Mouse (Mus musculus) olfactory bulb, adult 2 months (tissue): ENCODE measurements around the gene Magi2. TPM values are rescaled to one million over a fixed set of nuclear protein-coding genes. Genes with fewer than 3 reads are reported as not detected.

ENCODE experiments used
- H3K27ac ChIP-seq: fragments of 200-500 bp; 2 replicates; pipeline ENCODE4 v1.5.1; 2012; ENCODE audit warnings: low read depth, low read length; ENCODE audit not compliant: insufficient read depth
- H3K4me1 ChIP-seq: fragments of 200-500 bp; 2 replicates; pipeline ENCODE4 v1.6.1; 2012; ENCODE audit warnings: low read length; ENCODE audit not compliant: control insufficient read depth, insufficient read depth
- H3K4me3 ChIP-seq: fragments of 200-500 bp; 2 replicates; pipeline ENCODE4 v1.5.1; 2012; ENCODE audit warnings: mild to moderate bottlenecking, low read depth, low read length, moderate library complexity; ENCODE audit not compliant: insufficient read depth
- CTCF ChIP-seq: fragments of 200-500 bp; IDR thresholded peaks from 2 replicates; pipeline ENCODE4 v1.5.1; 2012; ENCODE audit warnings: low read depth, mild to moderate bottlenecking, low read length, moderate library complexity; ENCODE audit not compliant: insufficient read depth
- POLR2A ChIP-seq: fragments of 200-500 bp; IDR thresholded peaks from 2 replicates; pipeline ENCODE4 v1.6.1; 2012; ENCODE audit warnings: mild to moderate bottlenecking, low read depth, low read length, moderate library complexity; ENCODE audit not compliant: insufficient read depth
- WGBS: fragments of 180-500 bp; shearing (Covaris S2); methylation state at CpG from one replicate; pipeline ENCODE4 v1.1.7; 2018; 5-methylcytosine and 5-hydroxymethylcytosine counted together
- polyA plus RNA-seq: library from polyadenylated mRNA; stranded (reverse); fragments of >200 nt; gene quantifications from 2 replicates; pipeline ENCODE4 v1.2.4, GENCODE M21; 2012; ENCODE audit warnings: low replicate concordance; ENCODE audit not compliant: missing spikeins, insufficient read depth, insufficient read length

Gene Magi2
- polyA plus RNA-seq, 1 experiment: not detected

- WGBS: 57% methylated on average over 5 of the region's 5 CpGs
- TF ChIP-seq CTCF (no peak), POLR2A (no peak)
- H3K27ac ChIP-seq: no peak overlapping the region
Measured at GRCm38 (mm10) chr5:20606497-20606896, 1379.7 kb downstream of the Magi2 start.

DNA sequence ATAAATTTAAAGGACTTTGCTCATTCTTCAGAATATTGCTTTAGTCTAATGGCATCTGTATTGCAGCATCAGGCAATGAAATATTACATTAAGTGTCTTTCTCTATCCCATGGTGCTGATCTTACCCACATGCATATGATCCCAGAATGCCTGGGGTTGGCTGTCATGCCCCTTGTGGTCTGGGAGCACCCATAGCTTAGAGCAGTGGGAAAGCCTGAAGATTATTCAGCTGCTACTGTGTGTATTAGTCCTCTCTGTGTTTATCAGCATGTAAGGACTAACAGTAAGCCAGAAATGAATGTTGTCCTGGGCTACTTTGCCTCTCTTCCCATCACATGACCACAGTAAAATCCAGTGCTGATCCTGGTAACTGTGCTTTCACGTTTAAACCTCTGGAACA is 1380.7 kb downstream of the Magi2 start:
- WGBS: 73% methylated on average over 1 of the region's 1 CpGs
- no peak for TF ChIP-seq CTCF
- TF ChIP-seq POLR2A: no peak
- H3K27ac ChIP-seq: no peak overlapping the region
- H3K4me3 ChIP-seq: no peak overlapping the region
- peaks cover 6% of the 10 kb centered on the region for H3K4me1 ChIP-seq

More at GRCm38 (mm10) chr5:20606497-20606896, 1379.7 kb downstream of the Magi2 start:
- Histone ChIP-seq H3K4me1 (peaks cover 6% of the 10 kb centered on the region), H3K4me3 (no peak overlapping the region)

DNA sequence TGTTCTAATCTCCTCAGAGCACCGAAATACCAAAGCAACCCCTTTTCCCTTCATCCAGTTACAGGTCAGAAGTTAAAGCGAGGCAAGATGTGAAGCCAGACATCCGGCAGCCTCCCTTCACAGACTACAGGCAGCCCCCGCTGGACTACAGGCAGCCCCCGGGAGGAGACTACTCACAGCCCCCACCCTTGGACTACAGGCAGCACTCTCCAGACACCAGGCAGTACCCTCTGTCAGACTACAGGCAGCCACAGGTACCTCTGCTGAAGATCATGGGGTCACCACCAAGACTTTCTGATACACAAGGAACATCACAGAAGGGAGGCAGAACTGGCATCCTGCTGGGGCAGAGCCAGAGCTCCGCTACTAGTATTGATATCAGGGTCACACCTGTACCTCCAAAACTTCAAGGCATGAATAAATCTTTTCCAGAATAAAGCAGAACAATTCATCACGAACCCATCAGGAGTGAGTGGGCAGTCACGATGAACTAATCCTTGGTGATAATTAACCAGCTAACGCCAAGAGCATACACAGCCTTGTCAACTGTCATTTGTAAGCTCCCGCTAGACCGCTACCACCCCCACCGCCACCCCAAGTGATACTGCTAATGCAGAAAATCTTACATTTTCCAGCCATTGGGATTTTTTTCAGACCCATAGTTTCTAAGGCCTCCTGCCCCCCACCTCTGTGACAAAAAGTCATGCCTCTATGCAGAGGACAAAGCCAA is 1382.5 kb downstream of the Magi2 start:
- 86% methylated on average over 12 of the region's 12 CpGs for WGBS
- no peak for TF ChIP-seq POLR2A
- no peak for TF ChIP-seq CTCF
- no peak overlapping the region for H3K4me3 ChIP-seq

GRCm38 (mm10) chr5:20610640-20611039 is 1383.8 kb downstream of the Magi2 start:
- TF ChIP-seq POLR2A: no peak
- peaks cover 2% of the 10 kb centered on the region; the same call in 1 of the 2 replicates for H3K4me1 ChIP-seq
- H3K4me3 ChIP-seq: no peak overlapping the region
- H3K27ac ChIP-seq: no peak overlapping the region
- whole genome bisulfite sequencing: 83% methylated on average over 2 of the region's 2 CpGs

More for the DNA sequence above, 1382.5 kb downstream of the Magi2 start:
- H3K27ac ChIP-seq: no peak overlapping the region
- no peaks in the 10 kb centered on the region; the same call in 1 of the 2 replicates for H3K4me1 ChIP-seq

DNA sequence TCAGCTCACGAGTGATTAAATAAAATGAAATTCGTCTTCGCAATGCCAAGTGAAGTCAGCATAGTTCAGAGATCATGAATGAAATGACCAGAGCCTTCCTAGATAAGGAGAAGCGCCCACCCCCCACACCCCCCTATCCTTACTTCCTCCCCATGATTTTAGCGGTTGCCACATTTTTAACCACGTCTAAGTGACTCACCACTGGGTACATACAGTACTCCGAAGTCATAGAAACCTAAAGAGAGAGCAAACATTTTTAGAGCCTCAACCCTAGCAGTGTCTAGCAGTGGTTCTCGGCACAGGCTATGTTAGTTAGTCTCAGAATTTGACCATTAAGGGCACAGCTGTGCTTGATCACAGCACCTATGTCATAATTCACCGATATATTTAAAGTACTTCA is 1385.8 kb downstream of the Magi2 start:
- TF ChIP-seq POLR2A (no peak), CTCF (no peak)
- H3K4me1 ChIP-seq: peaks cover 2% of the 10 kb centered on the region; the same call in 1 of the 2 replicates
- 78% methylated on average over 9 of the region's 9 CpGs for WGBS
- no peak overlapping the region for H3K4me3 ChIP-seq
- H3K27ac ChIP-seq: no peak overlapping the region

- 0 out of 2 replicates have a peak, but pooled peaks cover 2% of the 10 kb centered on the region for H3K4me1 ChIP-seq
- no peak overlapping the region for H3K27ac ChIP-seq
- 62% methylated on average over 4 of the region's 4 CpGs for WGBS
- no peak overlapping the region for H3K4me3 ChIP-seq
- no peak for TF ChIP-seq CTCF
- TF ChIP-seq POLR2A: no peak
Measured at GRCm38 (mm10) chr5:20614891-20615290, 1388.1 kb downstream of the Magi2 start.

DNA sequence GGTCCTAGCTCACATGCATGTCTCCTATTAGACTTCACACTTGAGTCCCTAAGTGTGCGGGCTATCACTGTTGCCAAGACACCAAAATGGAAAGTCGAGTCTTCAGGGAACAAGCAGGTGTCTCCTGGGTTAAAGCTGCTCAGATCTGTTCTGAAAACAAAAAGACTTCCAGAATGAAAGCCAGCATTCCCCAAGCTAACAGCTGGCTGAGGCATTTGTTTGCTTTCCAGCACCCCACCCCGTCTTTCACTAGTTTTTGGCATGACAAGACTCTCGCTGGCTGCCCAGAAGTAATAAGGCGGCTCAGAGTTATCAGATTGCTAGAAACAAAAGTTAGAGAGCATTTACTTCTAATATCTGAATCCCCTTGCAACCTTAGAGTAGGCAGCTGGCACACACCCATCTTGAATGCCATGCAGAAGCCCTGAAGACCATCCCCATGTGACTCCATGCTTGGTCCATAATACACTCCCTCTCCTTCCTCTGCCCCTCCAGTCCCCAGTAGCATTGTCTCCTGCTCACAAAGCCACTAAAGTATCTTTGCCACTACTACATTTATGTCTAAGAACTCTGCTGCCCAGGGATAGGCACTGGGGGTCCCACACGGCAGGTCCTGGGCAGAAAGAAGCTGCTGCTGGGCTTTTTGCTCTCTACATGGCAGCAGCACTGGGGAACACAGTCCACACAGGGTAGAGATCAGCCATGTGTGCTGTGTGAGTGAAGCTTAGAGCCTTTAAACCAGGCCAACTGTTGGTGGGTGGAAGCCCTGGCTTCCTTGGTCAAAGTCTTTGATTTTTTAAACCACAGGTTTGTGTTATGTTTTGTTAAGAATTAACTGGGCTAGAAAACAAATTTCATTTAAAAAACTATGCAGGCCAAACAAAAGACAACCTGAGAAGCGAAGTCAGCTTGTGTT is 1394.0 kb downstream of the Magi2 start:
- Histone ChIP-seq H3K4me3 (no peak overlapping the region), H3K27ac (no peak overlapping the region), H3K4me1 (0 out of 2 replicates have a peak, but pooled peaks cover 3% of the 10 kb centered on the region)
- WGBS: 73% methylated on average over 7 of the region's 7 CpGs
- TF ChIP-seq POLR2A (no peak), CTCF (no peak)

DNA sequence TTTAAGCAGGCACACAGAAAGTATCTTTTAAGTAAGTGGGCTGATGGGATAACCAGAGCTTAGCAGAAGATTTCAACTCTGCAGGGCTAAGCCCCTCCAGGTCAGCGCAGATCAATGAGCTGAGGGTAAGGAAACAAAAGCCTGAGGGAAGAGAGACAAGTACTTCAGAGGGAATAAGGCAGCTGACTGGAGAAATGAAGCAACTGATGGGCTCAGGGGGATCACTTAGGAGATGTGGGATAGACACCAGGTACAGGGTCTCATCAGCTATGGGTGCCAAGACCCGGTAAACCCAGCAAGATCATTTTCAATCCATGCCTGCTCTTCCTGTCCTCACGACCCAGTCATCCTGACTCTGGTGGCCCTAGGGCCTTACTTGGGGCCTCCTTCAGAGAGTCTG is 1395.6 kb downstream of the Magi2 start:
- Histone ChIP-seq H3K27ac (no peak overlapping the region), H3K4me1 (0 out of 2 replicates have a peak, but pooled peaks cover 3% of the 10 kb centered on the region), H3K4me3 (no peak overlapping the region)
- 83% methylated on average over 3 of the region's 3 CpGs for WGBS
- no peak for TF ChIP-seq POLR2A
- no peak for TF ChIP-seq CTCF

DNA sequence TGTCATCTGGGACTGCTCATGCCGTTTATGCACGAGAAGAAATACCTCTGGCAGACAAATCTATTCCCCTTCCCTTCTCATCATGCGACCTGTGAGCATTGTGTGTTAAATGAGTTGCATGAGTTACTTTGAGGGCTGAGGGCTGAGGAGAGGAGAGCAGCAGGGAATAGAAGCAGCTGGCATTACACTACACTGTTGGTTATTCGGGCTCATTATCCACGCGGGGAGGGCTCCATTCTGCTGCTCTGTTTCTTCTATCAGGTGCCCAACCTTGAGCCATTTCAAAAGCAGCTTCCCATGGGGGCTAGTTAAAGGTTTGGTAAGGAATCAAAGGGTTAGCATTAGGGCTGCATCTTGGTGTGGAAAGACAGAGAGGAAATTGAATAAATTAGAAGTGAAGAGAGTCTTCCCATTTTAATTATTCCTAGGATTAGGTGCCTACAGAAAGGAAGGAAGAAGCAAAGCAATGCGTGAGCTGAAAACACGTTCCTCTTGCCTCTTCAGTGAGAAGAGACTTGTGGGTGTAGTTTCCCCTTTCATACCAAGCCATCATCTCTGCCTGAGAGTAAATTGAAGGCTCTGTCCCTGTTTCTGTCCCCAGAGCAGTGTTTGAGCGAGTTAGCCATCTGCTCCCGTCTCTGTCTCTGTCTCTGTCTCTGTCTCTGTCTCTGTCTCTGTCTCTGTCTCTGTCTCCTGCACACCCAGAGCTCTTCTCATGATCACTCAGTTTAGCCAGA is 1396.2 kb downstream of the Magi2 start:
- Histone ChIP-seq H3K27ac (no peak overlapping the region), H3K4me3 (no peak overlapping the region), H3K4me1 (0 out of 2 replicates have a peak, but pooled peaks cover 3% of the 10 kb centered on the region)
- no peak for TF ChIP-seq CTCF
- TF ChIP-seq POLR2A: no peak
- 61% methylated on average over 10 of the region's 10 CpGs for WGBS
